Mouse (Mus musculus) liver, postnatal 0 days (tissue): ENCODE results near the gene Sp140. TPM values are rescaled to one million over a fixed set of nuclear protein-coding genes. Genes with fewer than 3 reads are reported as not detected.

Experiments
- ATAC-seq: fragments of 200-750 bp; cut with Nextera tagmentation; 2 replicates; pipeline ENCODE4 v1.8.0; 2017; ENCODE audit warnings: mild to moderate bottlenecking, moderate library complexity
- DNase-seq: peaks from one replicate; pipeline ENCODE4 v3.0.0-alpha.2; 2016
- H3K27ac ChIP-seq: fragments of 300-500 bp; sonication (generic); 2 replicates; pipeline ENCODE4 v1.5.1; 2014; ENCODE audit warnings: antibody characterized with exemption, moderate library complexity, mild to moderate bottlenecking, low read depth
- H3K27me3 ChIP-seq: fragments of 300-500 bp; sonication (generic); 2 replicates; pipeline ENCODE4 v1.6.1; 2014; ENCODE audit warnings: low read length, control low read depth, mixed read lengths; ENCODE audit not compliant: insufficient read depth
- H3K36me3 ChIP-seq: fragments of 300-500 bp; sonication (generic); replicated peaks from 2 replicates; pipeline ENCODE4 v1.6.1; 2014; ENCODE audit warnings: mild to moderate bottlenecking, control low read depth, low read length, moderate library complexity, mixed read lengths; ENCODE audit not compliant: insufficient read depth
- H3K4me1 ChIP-seq: fragments of 300-500 bp; sonication (generic); 2 replicates; pipeline ENCODE4 v1.6.1; 2014; ENCODE audit warnings: antibody characterized with exemption, mild to moderate bottlenecking, control low read depth; ENCODE audit not compliant: insufficient read depth
- H3K4me2 ChIP-seq: fragments of 300-500 bp; sonication (generic); 2 replicates; pipeline ENCODE4 v1.6.1; 2014; ENCODE audit warnings: low read depth, mild to moderate bottlenecking, low read length, moderate library complexity, mixed read lengths
- H3K4me3 ChIP-seq: fragments of 300-500 bp; sonication (generic); 2 replicates; pipeline ENCODE4 v1.5.1; 2014; ENCODE audit warnings: low read depth, low read length
- H3K9ac ChIP-seq: fragments of 300-500 bp; sonication (generic); replicated peaks from 2 replicates; pipeline ENCODE4 v1.6.1; 2014; ENCODE audit warnings: mild to moderate bottlenecking, moderate library complexity
- H3K9me3 ChIP-seq: fragments of 300-500 bp; sonication (generic); 2 replicates; pipeline ENCODE4 v1.6.1; 2016; ENCODE audit warnings: mild to moderate bottlenecking, control low read depth, low read length, mixed read lengths
- CTCF ChIP-seq: sonication (generic); IDR thresholded peaks from 2 replicates; pipeline ENCODE4 v1.5.1; 2016; ENCODE audit warnings: antibody characterized with exemption, low read depth
- EP300 ChIP-seq: IDR thresholded peaks from 2 replicates; pipeline ENCODE4 v1.6.1; 2016; ENCODE audit warnings: antibody characterized with exemption, low read depth, mild to moderate bottlenecking
- WGBS: fragments of 180-500 bp; shearing (Covaris S2); extraction: QIAGEN DNeasy Blood & Tissue Kit; methylation state at CpG from one replicate; pipeline ENCODE4 v1.1.7; 2014; ENCODE audit not compliant: insufficient replicate concordance; 5-methylcytosine and 5-hydroxymethylcytosine counted together
- polyA plus RNA-seq: library from polyadenylated mRNA; unstranded; fragments of >200 nt; fragmentation: Nextera tagmentation; extraction: Ambion mirVana; gene quantifications from 2 replicates; pipeline ENCODE4 v1.2.1, GENCODE M21; 2015

Gene Sp140
- polyA plus RNA-seq, 1 experiment from 2014 or later: 7.8 TPM

DNA sequence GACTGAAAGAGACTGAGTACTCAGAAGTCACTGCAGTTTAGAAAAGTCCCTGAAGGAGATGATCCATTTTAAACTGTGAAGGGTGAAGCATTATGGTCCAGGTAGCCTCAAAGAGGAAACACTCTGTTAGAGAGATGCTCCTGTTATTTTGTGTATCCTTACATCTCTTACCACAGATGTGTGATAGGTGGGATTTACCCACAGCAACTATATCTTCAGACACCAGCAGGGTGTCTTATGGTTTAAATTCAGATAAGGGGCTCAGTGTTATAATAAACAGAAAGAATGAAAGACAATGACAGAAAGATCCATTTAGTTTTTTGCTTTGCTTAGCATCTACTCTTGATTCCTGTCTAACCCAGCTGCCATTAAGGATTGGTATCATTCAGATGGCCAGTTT, 64.1 kb downstream of the Sp140 start:
- TF ChIP-seq CTCF: no peak
- TF ChIP-seq EP300: no peak
- Histone ChIP-seq H3K9ac (no peak overlapping the region), H3K4me3 (no peak overlapping the region), H3K9me3 (no peaks in the 10 kb centered on the region), H3K4me1 (no peaks in the 10 kb centered on the region), H3K36me3 (peaks cover 26% of the 10 kb centered on the region), H3K4me2 (no peak overlapping the region), H3K27me3 (no peaks in the 10 kb centered on the region), H3K27ac (no peak overlapping the region)
- DNase-seq: no peak
- ATAC-seq: no peak

DNA sequence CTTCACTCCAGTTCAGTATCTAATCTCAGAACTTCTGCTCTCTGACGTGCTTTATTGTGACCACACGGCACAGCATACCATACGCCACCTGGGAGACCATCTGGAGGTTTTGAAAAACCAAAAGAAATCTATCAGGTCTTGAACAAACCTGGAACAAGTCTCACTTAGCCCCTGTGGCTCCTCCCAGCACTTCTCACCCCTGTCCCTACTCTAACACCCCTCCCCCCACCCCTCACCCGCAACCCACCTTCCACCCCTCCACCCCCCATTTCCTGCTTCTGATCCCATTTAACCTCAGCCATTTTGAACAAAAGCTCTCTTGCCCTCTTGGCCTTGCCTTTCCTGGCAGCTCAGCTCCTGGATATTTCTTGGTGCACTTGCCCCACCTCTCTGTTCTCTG, 80.0 kb downstream of the Sp140 start:
- no peak for TF ChIP-seq CTCF
- TF ChIP-seq EP300: no peak
- WGBS: 60% methylated on average over 4 of the region's 4 CpGs
- H3K9ac ChIP-seq: no peak overlapping the region
- no peak overlapping the region for H3K4me3 ChIP-seq
- H3K9me3 ChIP-seq: no peaks in the 10 kb centered on the region
- no peaks in the 10 kb centered on the region for H3K4me1 ChIP-seq
- ATAC-seq: no peak
- H3K36me3 ChIP-seq: peaks cover 19% of the 10 kb centered on the region
- no peak for DNase-seq
- no peak overlapping the region for H3K27ac ChIP-seq
- H3K27me3 ChIP-seq: no peaks in the 10 kb centered on the region
- H3K4me2 ChIP-seq: no peak overlapping the region

DNA sequence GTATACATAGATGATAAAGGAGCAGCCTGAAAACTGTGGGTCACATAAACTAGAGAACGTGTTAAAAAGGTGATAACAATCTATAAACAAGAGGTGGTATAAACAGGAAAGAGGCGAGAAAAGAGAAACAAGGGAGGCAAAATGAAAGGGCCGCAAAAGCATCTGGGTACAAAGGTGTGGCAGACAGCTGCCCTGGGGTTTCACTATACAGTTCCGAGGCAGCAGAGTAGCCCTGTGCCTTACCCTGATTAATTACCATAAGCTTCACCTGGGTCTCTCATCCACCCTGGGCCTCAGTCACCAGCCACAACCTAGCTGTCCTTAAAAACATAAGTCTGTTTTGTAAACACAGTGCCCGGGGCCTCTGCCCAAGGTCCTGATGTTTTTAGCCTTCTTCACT, 86.5 kb downstream of the Sp140 start:
- peaks cover 7% of the 10 kb centered on the region; the same call in 1 of the 2 replicates for H3K36me3 ChIP-seq
- no peak overlapping the region for H3K4me3 ChIP-seq
- no peaks in the 10 kb centered on the region for H3K27me3 ChIP-seq
- ATAC-seq (no peak), DNase-seq (no peak)
- WGBS: 63% methylated on average over 5 of the region's 5 CpGs
- no peaks in the 10 kb centered on the region for H3K4me1 ChIP-seq
- no peak overlapping the region for H3K27ac ChIP-seq
- no peak overlapping the region for H3K4me2 ChIP-seq
- TF ChIP-seq EP300 (no peak), CTCF (no peak)
- H3K9me3 ChIP-seq: no peaks in the 10 kb centered on the region
- H3K9ac ChIP-seq: no peak overlapping the region

DNA sequence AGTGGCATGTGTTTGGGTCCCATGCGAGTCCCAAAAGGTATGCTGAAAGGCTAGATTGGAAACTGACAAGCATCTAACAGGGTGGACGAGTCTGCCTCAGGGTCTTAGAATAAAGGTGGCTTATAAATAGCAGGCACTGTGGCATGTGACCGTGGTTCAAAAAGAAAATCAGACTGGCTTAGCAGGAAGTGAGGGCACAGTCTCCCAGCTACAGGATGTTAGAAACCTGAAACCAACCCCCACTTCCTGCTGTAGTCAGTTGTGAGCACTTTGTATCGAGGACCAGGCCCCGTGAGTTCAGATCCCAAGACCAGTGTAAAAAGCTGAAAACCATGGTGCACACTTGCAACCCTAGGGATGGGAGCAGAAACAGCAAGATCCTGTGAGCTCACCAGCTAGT, 87.2 kb downstream of the Sp140 start:
- Histone ChIP-seq H3K36me3 (peaks cover 3% of the 10 kb centered on the region), H3K27ac (no peak overlapping the region), H3K9me3 (no peaks in the 10 kb centered on the region), H3K9ac (no peak overlapping the region), H3K4me2 (peak overlapping the region; percentile 6; the same call in 1 of the 2 replicates), H3K4me1 (no peaks in the 10 kb centered on the region), H3K27me3 (no peaks in the 10 kb centered on the region), H3K4me3 (no peak overlapping the region)
- WGBS: 36% methylated on average over 5 of the region's 5 CpGs
- no peak for TF ChIP-seq CTCF
- no peak for TF ChIP-seq EP300
- DNase-seq: no peak
- ATAC-seq: no peak

DNA sequence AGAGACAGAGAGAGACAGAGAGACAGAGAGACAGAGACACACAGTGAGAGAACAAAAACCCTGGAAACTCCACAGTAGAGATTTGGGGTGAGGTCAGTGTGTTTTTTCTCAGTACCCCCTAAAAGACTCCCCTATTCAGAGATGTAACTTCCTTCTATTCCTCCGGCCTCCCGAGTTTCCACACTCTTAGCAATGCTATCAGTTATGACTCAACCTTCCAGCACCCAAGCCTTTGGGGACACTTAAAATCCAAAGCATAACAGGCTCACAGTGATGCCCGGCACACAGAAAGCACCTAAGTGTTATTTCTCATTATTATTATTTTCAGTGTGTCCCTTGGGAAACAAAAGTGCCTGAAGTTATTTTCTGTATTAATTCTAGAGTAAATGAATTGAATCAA, 90.4 kb downstream of the Sp140 start:
- no peak overlapping the region for H3K9ac ChIP-seq
- no peak overlapping the region for H3K4me3 ChIP-seq
- no peak overlapping the region for H3K4me2 ChIP-seq
- no peaks in the 10 kb centered on the region for H3K27me3 ChIP-seq
- DNase-seq: no peak
- ATAC-seq: no peak
- no peaks in the 10 kb centered on the region; the same call in none of the 2 replicates for H3K36me3 ChIP-seq
- no peaks in the 10 kb centered on the region for H3K9me3 ChIP-seq
- no peaks in the 10 kb centered on the region for H3K4me1 ChIP-seq
- WGBS: 56% methylated on average over 3 of the region's 3 CpGs
- H3K27ac ChIP-seq: no peak overlapping the region
- TF ChIP-seq EP300: no peak
- no peak for TF ChIP-seq CTCF

DNA sequence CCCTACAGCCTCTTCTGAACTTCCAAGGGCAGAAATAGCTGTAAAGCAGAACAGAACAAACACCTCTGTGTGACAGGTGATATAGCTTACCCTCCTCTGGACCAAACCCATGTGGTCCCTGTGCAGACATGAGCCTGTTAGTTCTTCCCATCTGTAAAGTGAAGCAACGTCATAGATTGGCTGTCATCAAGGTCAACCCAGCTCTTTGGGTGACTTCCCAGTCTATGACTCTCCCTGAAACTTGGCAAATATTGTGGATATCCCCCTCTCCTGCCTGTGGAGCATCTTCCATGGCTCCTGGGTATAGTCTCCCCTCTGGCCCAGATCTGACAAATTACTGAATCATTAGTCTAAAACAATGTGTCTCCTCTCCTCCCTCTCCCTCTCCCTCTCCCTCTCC, 92.1 kb downstream of the Sp140 start:
- Histone ChIP-seq H3K36me3 (peaks cover 3% of the 10 kb centered on the region), H3K4me3 (no peak overlapping the region), H3K4me2 (no peak overlapping the region), H3K27me3 (no peaks in the 10 kb centered on the region), H3K27ac (no peak overlapping the region), H3K4me1 (no peaks in the 10 kb centered on the region), H3K9ac (no peak overlapping the region), H3K9me3 (no peaks in the 10 kb centered on the region)
- TF ChIP-seq CTCF: no peak
- no peak for TF ChIP-seq EP300
- no peak for DNase-seq
- WGBS: 52% methylated on average over 1 of the region's 1 CpGs
- no peak for ATAC-seq

DNA sequence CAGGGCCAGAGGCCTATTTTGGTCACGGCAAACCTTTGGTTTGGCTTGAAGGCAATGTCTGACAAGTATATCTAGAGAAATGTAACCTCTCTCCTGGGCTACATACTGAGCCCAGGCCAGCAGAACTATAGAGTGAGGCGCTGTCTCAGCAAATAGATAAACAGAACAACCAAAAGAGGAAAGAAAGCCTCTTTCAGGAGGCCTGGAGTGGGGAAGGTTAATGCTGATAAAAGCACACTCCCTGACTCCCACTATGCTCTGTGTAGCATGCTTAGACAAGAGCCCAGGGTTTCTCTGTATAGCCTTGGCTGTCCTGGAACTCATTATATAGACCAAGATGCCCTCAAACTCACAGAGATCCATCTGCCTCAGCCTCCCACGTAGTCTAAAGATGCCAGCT, 93.1 kb downstream of the Sp140 start:
- Histone ChIP-seq H3K9me3 (no peaks in the 10 kb centered on the region), H3K9ac (no peak overlapping the region), H3K27ac (no peak overlapping the region), H3K36me3 (peaks cover 7% of the 10 kb centered on the region), H3K4me3 (no peak overlapping the region), H3K4me1 (no peaks in the 10 kb centered on the region), H3K4me2 (no peak overlapping the region), H3K27me3 (no peaks in the 10 kb centered on the region)
- 48% methylated on average over 3 of the region's 3 CpGs for WGBS
- ATAC-seq (no peak), DNase-seq (no peak)
- TF ChIP-seq EP300: no peak
- no peak for TF ChIP-seq CTCF

Other genes starting within 250 kb of the Sp140 start
- gene G530012D18Rik, start 24.7 kb upstream of the Sp140 start, polyA plus RNA-seq: not detected in 2 replicates
- 7.9 and 8.6 TPM in 2 replicates for gene Sp110, start 1.6 kb upstream of the Sp140 start, polyA plus RNA-seq
- 12.7 and 13.0 TPM in 2 replicates for gene Sp100, start 49.6 kb downstream of the Sp140 start, polyA plus RNA-seq
- 3.6 and 3.8 TPM in 2 replicates for gene A630001G21Rik, start 178.3 kb downstream of the Sp140 start, polyA plus RNA-seq
- gene Cab39, start 193.1 kb downstream of the Sp140 start, polyA plus RNA-seq: 13.9 and 14.8 TPM in 2 replicates